Mouse (Mus musculus) heart, postnatal 0 days (tissue): ENCODE data around the gene Kif18b.

Experiments
- CTCF ChIP-seq: IDR thresholded peaks from 2 replicates; pipeline ENCODE4 v1.5.1; 2016; ENCODE audit warnings: antibody characterized with exemption, control low read depth, low read depth
- EP300 ChIP-seq: IDR thresholded peaks from 2 replicates; pipeline ENCODE4 v1.6.1; 2016; ENCODE audit warnings: antibody characterized with exemption, low read depth

- TF ChIP-seq CTCF (no peak), EP300 (no peak)
These were observed 32.2 kb upstream of the Kif18b start for GRCm38 (mm10) chr11:102956962-102957614.
